Mouse (Mus musculus) embryonic fibroblast, embryonic 13.5 days (primary cell): ENCODE measurements at regions not wholly inside any gene's neighbourhood (a gene's known extent, or its start where the extent isn't known, plus 50 kb on each side); places are given as distances from the start of the nearest gene placed in this dataset.

ENCODE experiments used
- H3K27ac ChIP-seq: 2 replicates; pipeline ENCODE4 v1.5.1; 2012; ENCODE audit warnings: low read length, control low read depth, inconsistent platforms; ENCODE audit not compliant: insufficient read depth
- H3K4me1 ChIP-seq: 2 replicates; pipeline ENCODE4 v1.6.1; 2011; ENCODE audit warnings: low read length; ENCODE audit not compliant: control insufficient read depth, insufficient read depth
- H3K4me3 ChIP-seq: 2 replicates; pipeline ENCODE4 v1.5.1; 2011; ENCODE audit warnings: mild to moderate bottlenecking, control low read depth, low read length; ENCODE audit not compliant: insufficient read depth
- CTCF ChIP-seq: IDR thresholded peaks from 2 replicates; pipeline ENCODE4 v1.5.1; 2011; ENCODE audit warnings: mild to moderate bottlenecking, control low read depth, low read length, moderate library complexity, borderline replicate concordance; ENCODE audit not compliant: insufficient read depth
- POLR2A ChIP-seq: IDR thresholded peaks from 2 replicates; pipeline ENCODE4 v1.6.1; 2011; ENCODE audit warnings: low read depth, mild to moderate bottlenecking, control low read depth, low read length, moderate library complexity

DNA sequence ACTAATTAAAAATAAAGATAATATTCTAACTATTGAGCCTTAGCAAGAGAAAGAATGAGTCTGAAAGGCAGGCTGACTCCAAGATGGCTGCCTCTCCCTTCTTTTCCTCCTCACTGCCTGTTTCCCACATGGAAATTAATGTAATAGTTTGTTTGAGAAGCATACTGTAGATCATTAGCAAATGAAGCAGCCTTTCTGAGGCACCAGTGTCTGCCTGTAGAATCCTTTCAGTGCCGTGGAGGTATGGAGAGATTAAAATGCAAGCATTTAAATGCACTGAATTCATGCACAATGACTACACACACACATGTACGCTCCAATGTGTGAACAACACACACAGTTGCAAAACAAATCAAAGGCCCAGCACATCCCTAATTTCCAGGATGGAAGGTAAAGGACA lies 159.5 kb upstream of the Tmem161b start:
- H3K4me1 ChIP-seq: no peaks in the 10 kb centered on the region
- H3K27ac ChIP-seq: no peak overlapping the region
- H3K4me3 ChIP-seq: no peak overlapping the region
- TF ChIP-seq CTCF: no peak
- TF ChIP-seq POLR2A: no peak

DNA sequence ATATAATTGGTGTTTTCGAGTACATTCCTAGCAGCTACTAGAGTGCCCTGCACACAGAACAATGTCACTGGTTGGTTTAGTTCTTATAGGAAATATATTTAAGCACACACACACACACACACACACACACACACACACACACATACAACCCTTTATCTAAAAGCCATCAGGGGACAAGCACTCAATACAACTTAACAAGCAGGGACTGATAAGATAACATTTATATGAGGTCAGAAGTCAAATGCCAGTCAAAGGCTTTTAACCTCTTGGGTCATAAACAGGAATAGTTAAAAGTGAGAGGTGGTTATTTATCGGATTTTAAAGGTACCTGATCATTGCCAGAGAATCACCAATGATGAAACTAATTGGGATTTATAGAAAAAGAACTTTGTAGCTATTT lies 158.7 kb upstream of the Tmem161b start:
- H3K4me1 ChIP-seq: no peaks in the 10 kb centered on the region

DNA sequence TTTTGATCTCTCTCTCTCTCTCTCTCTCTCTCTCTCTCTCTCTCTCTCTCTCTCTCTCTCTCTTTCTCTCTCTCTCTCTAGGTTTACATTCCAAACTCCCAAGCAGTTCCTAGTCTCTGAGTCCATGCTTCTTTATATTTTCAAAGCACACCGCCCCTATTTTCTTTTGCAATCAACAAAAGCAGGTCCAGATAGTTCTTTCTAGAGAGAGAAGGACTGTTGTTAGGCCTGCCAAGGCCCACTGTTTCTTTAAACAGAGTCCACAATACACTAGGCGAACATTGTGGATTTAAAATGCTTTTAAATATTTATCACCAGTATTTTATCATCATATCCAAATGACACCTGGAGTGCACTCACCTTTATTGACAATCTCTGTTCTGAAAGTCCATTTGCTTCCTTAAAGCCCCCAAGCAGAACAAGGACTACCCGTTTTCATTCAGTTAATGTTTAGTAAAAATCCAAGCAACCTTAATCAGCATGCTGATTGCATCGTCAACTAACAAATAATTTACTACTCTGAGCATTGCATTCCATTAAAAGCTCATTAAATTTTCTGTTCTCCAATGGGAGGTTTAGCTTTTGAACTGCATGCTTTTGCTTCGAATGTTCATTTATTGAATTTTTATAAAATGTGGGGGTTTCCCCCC lies 157.7 kb upstream of the Tmem161b start:
- Histone ChIP-seq H3K4me1 (no peaks in the 10 kb centered on the region), H3K4me3 (no peak overlapping the region), H3K27ac (no peak overlapping the region)
- no peak for TF ChIP-seq POLR2A
- TF ChIP-seq CTCF: no peak

More for the DNA sequence above, 158.7 kb upstream of the Tmem161b start:
- no peak overlapping the region for H3K27ac ChIP-seq
- no peak overlapping the region for H3K4me3 ChIP-seq
- TF ChIP-seq CTCF (no peak), POLR2A (no peak)

DNA sequence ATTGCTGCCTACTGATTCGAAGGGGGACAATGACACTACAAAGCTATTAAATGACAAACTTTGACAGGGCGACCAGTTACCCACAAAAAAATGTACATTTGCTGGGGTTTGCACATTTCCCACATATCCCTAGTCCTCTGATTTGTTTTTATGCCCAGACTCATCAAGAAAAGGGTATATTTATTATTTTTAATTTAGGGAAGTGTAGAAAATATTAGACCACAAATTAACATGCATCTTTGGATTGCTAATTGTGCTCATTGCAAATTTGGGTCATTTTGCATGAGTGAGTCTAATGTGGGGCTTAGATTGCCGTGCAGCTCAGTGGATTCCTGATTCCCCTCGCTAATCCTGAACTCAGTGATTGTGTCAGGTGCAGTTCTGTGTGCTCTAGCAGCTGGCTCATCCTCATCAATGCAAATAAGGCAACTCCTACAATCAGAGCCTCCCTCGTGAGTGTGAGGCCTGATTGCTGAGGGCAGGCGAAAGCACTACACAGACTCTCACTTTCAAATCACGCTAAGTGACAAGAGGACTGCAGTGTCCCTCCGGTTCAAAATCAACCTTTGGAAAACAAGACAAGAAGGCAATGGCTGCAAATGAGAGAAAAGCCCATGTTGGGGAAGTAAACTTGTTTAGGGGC lies 156.7 kb upstream of the Tmem161b start:
- no peak overlapping the region for H3K27ac ChIP-seq
- TF ChIP-seq POLR2A (no peak), CTCF (no peak)
- no peak overlapping the region for H3K4me3 ChIP-seq

DNA sequence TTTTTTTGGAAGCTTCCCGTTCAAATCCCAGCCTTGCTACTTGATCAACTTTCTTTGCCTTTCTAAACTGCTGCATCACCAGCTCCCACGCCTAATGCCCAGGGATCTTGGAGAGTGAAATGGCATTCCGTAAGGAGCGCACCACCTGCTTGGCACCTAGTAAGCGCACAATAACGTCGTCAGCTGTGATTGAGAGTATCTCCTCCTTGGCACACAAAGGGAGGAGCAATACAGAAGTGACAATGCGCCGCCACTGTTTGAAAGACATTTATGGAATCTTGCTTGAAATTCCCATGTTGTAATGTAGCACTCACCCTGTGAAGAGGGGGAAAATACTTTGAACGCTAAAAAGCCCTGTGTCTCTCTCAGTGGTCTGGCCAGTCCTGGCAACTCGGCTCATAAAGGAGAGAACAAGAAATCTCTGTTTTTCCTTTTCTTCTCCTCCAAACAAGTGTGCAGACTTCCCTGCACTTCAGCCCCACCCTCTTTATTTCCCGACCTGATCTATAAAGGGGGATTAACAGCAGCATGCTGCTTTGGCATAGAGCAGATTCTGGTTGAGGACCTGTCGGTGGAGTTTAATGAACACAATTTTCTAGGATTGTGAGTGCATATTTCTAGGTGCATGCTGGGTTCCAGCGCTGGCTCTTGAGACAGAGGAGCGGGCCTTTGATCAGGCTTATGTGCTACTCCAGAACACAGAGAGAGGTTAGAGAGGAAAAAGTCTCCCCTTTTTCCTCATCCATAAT lies 155.7 kb upstream of the Tmem161b start:
- Histone ChIP-seq H3K4me3 (no peak overlapping the region), H3K4me1 (no peaks in the 10 kb centered on the region), H3K27ac (no peak overlapping the region)
- TF ChIP-seq CTCF (no peak), POLR2A (no peak)

More for the DNA sequence above, 156.7 kb upstream of the Tmem161b start:
- H3K4me1 ChIP-seq: no peaks in the 10 kb centered on the region

DNA sequence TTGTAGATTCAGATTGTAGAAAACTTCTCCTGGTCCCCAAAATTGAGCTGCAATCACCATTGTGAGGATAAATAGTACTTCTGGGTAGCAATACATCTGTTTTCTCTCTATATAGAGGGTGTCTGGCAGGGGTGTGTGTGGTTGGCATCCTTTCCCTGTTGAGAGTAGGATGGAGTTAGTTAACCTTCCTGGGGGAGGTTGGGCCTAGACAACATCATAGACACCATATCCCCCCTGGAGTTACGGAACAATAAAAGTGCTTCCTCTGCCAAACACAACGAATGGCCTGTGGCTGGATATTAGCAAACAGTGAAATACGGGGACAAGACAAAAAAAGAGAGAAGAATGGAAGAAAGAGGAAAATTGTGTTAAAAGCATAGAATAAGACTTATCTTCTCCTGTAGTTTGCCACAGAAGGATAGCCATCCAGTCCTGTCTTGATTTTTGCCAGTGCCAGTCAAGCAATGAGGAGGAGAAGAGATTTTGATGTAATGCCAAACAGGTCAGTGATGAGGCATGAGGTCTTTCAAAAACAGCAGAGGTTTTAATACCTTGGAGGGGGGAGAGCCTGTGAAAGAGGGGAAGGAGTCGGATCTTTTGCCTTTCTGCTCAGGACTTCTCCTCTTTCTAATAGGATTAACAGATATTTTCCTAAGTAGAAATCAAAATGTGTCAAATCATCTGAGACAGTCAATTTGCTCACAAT lies 155.0 kb upstream of the Tmem161b start:
- H3K4me3 ChIP-seq: no peak overlapping the region
- TF ChIP-seq POLR2A (no peak), CTCF (no peak)
- no peaks in the 10 kb centered on the region for H3K4me1 ChIP-seq
- no peak overlapping the region for H3K27ac ChIP-seq

DNA sequence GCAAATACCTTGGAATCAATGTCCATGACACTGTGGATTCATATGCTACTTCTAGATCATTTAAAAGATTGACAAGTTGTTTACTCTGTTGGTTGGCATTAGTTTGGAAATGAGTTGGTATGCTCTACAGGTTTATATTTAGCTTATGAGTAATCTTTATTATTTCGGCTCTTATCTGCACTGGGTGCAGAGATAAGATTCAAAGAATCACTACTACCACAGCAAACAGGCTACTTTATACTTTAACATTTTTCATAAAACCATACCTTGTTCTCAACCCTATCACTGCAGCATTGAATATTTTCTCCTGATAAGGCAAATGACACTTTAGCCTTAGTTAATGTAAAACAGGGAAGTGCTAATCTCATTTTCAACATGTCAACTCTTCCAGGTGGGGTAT lies 153.7 kb upstream of the Tmem161b start:
- no peak overlapping the region for H3K27ac ChIP-seq
- no peak overlapping the region for H3K4me3 ChIP-seq
- TF ChIP-seq POLR2A: no peak
- TF ChIP-seq CTCF: no peak
- no peaks in the 10 kb centered on the region for H3K4me1 ChIP-seq
